Mouse (Mus musculus): ENCODE data around the gene Cux2.

Cux2 gene

DNA sequence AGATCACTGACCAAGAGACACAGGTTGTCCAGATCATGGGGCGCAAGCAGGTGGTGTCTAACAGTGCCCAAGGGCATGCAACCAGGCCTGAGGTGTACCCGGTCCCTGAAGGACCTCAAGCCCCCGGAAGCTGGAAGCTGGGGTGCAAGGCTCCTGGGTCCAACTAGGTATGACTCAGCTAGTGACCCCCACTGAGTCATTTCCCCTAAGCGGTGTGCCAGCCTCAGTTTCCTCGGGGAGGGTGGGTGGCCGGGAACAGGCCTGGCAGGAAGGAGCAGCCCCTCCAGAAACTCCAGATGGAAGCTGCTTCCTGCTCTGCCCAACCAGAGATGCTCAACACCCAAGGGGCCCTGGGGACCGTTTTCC lies 215.7 kb downstream of the Cux2 start:
- no peak for DNase-seq

DNA sequence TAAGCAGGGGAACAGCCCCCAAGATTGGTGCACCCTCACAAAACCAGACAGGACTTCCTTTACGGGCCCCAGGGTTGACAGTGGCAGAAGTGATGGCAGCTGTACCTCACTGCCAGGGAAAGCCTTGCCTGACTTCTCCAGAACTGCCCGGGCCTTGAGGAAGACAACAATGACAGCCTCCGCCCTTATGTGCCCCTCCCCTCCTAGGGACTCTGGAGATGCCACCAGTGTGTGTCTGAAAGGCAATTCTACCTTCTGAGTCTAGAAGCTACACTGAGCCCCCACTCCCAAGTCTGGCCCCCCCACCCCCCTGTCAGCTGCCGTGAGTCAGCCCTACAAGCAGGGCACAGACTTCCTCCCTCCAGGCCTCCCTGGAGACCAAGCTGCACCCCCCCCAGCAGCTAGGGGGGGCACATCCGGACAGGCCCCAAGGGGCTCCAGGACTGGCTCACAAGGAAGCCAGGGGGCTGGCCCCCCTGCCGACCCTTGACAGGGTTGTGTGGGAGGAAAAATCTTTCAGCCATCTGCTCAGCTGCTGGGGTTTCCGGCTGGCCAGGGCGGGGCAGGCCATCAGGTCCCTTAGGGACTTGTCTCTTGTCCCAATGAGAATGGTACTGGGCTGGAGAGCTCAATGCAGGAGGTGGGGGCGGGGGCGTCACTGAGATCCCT lies 216.2 kb downstream of the Cux2 start:
- DNase-seq: peak; percentile 48

DNA sequence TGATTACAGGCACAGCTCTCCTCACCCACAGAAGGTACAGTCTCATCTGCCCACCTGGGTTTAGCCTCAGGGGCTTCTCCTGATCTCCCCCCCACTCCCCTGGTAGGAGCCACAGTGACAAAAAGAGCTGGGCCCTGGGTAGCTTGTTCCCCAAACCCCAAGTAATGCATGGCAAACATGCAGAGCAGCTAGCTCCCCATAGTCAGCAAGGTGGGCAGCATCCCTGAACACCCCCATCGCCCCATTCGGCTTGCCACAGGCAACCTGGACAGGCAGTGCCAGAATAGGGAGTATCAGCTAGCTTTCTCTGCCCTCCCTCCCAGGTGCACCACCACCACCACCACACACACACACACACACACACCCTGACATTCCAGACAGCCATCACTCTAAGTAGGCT lies 216.7 kb downstream of the Cux2 start:
- no peak for DNase-seq

DNA sequence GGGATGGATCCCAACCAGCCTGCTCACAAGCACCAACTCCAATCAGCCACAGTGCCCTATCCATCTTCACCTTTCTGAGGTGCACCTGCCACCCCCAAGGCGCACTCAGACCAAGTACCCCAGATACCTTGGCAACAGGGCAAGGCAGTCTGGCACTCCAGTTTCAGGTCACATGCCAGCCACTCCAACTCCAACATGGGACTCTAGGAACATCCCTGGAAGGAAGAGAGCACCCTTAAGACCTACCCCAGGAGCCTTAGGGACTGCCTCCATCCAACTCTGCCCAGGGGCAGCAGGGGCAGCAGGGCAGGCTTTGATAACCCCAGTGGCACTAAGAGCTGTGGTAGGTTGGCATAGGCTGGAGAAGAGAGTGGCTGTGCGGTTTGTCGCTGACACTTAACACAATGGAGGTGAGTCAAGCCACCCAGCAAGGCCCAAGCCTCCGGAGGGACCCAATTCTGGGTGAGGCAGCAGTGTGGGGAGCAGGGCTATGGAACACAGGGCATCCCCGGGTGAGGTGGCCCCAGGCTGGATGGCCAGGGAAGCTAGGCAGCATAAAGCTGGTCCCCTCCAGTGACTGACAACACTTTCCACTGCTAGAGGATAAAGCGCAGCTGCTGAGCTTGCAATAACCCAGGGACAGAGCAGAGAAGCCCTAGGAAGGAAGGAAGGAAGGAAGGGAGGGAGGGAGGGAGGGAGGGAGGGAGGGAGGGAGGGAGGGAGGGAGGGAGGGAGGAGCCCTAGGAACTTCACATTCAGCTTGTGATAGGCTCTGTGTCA lies 217.3 kb downstream of the Cux2 start:
- DNase-seq: no peak

DNA sequence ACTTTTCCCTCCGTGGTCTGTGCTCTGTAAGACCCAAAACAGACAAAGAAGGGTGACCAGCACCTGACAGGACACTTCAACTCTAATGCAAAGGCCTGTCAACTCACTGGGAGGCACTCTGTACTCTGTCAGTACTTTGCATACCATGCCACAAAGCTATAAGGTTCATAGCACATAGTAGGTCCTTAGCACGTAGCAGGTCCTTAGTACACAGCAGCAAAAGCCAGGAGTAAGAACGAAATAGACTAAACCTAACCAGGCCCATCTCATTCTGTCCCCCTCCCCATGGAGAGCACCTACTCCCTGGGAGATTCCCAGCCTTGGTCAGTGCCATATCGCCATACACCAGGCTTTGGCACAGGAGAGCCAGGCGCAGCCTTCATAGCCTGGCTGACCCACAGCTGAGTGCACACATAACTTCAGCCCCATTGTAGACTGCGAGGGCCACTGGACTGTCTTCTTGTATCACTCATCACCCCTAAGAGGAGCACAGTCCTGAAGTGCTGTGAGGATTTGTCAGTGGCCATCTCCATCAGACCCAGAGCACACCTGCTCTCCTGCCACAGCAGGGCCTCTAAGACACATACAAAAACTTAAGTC lies 218.8 kb downstream of the Cux2 start:
- DNase-seq: no peak

DNA sequence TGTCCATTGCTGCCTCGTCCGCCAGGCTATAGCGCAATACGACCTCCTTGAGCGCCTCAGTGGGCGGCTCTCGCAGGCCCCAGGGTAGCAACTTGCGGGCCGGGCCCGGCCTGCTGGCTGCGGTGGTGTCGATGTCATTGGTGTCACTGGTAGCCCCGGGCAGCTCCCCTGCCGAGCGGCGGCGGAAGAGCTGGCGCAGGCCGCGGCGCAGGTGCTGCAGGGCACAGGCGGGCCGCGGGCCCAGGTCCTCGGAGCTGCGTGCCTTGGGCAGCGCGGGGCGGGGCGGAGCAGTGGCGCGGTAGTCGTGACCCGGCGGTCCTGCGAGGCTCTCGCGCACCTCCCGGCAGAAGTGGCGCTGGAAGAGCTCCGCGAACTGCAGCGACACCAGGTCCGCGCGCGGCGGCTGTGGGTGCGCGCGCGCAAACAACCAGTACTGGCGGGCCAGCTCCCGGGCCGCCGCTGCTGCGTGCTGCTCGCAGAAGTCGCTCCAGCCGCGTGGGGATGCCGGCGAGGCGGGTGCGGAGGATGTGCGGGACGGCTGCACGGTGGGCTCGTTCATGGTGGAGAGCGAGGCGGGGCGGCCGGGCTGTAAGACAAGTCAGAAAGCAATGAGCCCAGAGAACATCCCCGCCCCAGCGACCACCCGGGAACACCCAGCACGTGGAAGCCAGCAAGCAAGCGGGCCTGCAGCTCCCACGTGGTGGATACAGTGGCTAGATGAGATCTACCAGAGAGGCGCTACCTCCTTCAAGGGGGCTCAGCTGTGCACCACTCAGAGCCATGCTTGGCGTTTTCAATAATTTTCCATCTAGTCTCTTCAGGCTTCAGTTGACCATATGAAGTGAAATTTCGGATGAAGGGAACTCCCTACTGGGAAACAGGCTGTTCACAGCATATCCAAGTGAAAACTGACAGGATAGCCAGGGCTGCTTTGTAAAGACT lies 221.1 kb downstream of the Cux2 start:
- DNase-seq: peak; percentile 71

DNA sequence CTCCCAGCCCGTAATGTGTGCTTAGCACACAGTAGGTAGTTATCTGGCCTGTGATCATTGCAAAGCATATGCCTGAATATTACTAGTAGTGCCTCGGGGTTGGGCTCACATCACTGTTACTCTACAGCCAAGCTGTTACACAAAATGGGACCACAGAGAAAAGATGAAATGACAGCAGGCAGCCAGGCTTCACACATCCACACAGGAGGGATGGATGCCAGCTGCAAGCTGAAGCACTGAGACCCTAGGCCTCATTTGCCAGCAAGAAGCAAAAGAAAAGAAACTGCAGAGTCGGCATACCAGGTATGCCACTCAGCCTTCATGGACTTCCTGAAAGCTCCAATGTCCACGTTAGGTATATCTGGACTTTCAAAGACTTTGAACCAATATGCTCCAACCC lies 222.0 kb downstream of the Cux2 start:
- DNase-seq: no peak

DNA sequence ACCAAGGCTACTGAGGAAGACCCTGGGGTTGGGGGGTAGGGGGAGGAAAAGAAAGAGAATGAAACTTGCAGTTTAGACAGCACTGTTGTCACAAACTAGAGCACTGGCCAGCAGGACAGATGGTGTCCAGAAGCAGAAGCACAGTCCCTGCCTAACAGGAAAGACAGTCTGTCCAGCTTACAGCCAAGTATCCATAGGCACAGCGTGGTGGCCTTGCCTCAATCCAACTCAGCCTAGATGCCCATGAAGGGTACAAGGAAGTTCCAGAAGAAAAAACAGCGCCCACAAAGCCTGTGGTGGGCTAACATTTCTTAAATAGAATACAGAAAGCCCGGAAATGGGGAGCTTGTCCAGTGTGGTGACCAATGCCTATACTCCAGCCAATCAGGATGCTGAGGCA lies 224.3 kb downstream of the Cux2 start:
- DNase-seq: no peak

DNA sequence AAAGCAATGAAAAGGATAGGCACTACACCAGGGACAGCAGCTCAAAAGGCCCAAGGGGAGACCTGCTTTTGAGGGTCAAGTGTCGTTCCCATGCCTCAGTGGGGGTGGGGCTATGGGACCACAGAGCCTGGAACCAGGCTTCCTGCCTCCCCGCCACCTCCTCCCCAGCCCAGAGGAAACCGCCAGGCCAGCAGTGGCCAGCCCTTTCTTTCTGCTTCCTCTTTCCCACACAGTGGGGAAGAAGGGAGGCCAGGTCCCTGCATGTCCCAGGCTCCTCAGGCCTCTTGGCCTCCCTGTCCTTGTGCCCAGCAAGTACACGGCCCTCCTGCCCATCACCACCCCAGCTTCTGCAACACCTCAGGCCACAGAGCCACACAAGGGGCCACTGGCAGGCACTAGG lies 225.8 kb downstream of the Cux2 start:
- DNase-seq: no peak

DNA sequence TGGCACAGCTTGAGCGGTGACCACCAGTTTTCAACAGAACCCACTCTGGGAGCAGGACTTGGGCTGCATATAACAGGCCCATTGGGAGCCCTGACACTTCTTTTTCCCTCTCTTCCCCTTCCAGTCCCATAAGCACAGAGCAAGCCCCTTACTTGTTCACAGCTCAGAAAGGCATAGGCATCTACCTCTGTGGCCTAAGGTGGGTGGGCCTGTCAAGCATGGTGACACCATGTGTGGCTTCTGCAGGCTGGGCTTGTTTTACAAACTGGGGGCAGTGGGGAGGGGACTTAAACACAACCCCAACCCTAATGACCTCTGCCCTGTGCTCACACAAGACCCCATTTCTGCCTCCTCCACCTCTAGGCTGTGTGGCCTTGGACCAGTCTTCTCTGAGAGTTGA lies 226.2 kb downstream of the Cux2 start:
- no peak for DNase-seq

DNA sequence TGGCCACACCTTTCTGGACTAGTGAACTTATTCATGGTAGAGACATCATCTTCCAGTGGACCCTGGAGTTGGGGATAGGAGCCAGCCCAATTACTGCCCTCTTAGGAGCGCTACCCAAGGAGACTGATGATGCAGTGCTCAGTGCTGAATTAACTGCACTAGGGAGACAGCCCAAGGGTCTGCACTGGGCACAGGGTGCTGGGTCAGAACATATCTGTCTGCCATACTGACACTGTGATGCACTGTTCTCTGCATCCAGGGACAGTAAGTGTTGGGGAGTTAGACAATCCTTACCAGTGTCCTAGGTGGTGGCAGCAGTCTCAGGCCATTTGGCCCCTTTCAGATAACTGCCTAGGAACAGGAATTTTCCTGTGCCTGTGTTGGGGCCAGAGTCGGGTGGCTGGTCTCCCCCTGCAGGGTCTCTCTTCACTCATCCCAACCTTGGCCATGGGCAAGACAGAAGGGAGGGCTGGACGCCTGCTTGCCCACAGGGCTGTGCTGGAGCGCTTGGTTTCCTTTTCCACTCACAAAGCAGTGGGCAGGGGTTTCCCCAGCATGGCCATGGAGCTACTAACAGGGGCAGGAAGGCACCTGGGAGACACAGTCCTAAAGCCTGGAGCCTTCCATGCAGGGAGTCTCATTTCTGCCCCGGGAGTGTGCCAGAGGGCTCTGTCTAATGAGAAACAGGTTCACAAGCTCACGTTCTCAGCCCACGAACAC lies 227.0 kb downstream of the Cux2 start:
- no peak for DNase-seq

DNA sequence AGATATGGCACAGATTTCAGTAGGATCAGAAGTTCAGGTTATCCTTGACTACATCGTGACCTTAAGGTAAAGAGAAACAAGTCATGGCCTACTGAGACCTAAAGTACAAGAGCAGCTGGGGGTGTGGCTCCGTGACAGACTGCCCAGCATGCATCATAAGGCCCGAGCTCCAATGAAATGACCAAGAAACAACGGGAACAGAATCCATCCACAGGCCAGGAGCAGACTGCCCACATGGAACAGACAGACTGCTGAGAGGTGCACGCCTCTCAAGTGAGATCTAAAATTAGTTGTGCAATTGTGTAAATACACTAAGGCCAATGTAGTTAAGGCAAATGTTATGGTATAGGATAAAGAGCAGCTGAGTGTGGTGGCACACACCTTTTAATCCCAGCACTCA lies 228.3 kb downstream of the Cux2 start:
- DNase-seq: no peak

DNA sequence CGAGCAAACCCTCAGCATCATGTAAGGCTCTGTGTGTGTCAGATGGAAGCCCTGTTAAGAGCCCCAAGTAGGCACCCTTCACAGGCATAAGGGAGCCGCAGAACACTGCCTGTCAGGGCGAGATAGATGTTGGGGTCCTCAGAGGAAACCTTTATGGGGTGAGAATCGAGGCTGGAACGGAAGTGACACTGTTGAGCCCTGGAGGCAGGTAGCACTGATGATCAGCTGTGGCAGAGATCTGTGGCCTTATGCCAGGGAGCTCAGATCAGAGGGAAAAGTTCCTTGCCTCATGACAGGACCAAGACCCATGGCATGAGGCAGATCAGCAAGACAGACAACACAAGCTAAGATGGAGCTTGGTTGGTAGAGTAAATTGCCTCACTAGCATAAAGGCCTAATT lies 228.8 kb downstream of the Cux2 start:
- no peak for DNase-seq

DNA sequence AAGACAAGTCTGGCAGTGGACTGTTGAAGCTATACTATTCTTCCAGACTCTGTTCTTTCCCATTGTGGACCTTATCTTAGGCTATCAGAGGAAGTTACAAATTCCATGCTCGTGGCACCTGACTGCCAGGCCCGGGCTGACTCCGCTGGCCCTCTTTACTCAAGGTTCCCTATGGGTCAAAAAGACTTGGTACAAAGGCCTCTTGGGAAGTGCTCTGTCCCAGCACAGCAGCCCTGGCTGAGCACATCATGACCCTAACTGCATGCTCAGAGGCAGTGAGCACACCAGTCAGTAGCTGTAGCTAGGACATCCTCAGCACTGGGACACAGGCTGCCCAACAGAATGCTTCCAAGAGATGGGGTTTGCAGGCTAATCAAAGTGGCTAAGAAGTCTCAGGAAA lies 229.2 kb downstream of the Cux2 start:
- DNase-seq: no peak

DNA sequence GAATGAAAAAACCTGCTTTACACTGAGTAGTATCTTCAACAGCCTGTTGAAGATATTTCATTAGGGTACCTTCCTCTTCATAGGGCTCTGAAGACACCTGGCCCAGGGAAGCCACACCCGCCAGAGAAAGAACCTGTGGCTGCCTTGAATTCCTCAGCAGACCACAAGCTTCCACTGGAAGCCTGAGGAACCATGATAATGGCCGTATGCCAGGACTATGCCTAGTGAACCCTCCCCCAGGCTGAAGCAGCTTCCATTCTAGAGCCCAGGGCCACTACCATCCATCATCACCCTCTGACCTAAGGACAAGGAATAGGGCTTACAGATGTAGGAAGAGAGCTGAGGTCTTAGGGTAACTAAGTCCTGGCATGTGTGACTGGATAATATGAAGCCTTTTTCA lies 229.7 kb downstream of the Cux2 start:
- no peak for DNase-seq

DNA sequence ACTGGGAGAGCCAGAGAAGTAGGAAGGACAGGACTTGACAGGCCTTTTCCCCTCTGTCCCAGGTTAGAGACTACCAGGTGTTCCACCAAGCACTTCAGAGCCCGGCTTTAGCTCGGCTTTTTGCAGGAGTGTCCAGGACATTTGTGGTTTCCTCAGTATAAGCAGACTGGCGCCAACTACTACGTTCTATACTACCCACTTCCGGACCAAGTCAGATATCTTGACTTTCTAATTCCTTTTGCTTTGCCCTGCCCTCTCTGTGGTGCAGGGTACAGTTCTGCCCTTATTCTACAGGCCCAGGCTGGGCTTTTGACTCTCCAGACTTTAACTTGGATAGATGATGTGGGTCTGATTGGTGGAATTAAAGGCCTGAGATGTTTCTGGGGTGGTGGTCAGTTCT lies 230.3 kb downstream of the Cux2 start:
- no peak for DNase-seq

DNA sequence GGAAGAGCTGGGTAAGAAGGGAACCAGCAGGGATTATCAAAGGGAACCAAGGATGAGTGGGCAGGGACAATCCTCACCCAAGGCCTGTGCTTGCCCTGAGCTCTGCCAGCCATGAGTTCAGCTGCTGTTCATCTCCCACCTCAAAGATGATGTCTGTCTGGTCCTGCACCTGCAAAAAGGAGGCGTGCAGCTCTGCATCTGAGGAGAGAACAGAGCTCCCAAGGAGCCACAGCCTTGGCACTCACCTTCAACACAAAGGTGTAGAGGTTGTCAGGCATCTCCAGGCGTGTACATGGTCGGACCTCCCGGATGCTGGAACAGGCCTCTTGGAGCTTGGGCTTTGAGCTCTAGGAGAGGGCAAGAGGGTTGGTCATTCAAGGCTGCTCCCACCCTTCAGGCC lies 231.0 kb downstream of the Cux2 start:
- no peak for DNase-seq

DNA sequence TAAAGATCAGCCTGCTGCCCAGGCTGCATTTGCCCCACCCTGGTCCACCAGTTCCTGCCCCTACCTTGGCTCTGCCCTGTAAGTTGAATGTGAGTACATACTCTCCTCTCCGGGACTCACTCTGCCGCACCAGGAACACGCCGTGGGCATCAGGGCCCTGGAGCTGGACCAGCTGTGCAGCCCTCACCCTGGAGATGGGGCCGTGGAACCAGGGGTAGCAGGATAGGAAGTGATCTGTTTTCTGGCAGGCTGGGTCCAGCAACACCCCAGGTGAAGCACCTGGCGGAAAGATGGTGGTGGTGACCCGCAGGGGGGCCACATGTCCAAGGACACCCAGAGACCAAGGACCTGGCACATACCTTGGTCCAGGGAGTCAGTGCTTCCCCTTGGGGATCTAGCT lies 231.5 kb downstream of the Cux2 start:
- no peak for DNase-seq

DNA sequence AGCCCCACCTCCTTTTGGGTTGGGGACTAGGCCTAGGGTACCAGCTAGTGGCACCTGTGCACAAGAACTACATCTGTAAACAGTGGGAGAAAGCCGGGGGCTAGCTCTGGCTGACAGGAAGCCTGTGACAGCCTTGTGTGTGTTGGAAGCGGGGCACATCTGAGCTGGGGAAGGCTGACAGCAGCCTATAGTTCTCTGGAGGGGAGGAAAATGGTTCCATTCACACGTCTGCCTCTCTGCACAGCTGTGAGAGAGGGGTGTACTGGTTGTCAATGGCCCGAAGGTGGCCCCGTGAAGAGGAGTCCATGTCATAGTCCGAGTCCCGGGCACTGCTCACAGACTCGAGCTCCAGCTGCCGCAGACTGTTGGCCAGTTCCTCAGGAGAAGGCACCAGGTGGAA lies 232.4 kb downstream of the Cux2 start:
- no peak for DNase-seq

DNA sequence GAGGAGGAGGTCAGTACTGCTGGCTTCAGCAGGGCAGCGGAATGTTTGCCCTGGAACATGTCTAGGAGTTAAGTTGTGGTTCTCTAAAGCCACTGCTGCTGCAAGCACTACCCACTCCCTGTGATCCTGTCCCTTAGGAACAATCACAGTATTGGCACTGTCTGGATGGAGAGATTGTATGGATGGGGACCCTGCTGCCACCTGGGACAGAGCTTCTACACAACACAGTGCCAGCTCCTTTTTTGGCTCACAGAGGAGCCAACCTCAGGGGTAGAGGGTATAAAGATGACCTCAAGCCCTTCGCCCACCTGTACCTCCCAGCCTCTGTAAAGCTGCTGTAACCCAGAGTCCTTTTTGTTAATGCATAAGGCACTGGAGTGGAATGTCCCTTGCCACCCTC lies 233.3 kb downstream of the Cux2 start:
- no peak for DNase-seq

DNA sequence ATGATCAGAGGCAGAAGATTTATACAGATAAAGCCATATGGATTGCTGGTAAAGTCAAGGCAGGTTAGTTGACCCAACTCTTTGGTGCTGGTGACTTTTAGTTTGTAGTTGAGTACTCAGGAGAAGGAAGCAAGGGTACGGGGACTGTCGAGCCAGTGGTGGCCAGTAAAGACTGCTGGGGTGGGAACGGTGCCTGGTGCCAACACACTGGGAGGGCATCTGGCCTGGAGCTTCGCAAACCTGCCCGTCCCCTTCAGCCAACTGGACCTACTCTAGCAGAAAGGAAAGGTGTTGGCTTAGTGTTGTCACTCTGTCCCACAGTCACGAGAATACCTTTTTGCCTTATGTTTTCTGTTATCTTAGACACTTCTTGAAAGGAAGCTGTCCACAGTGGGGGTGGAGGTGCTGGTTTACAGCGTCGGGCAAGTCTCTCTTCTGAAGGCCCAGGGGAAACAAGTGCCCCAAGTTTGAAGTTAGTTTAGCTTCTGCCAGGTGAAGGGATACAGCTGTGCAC lies 234.0 kb downstream of the Cux2 start:
- DNase-seq: no peak

DNA sequence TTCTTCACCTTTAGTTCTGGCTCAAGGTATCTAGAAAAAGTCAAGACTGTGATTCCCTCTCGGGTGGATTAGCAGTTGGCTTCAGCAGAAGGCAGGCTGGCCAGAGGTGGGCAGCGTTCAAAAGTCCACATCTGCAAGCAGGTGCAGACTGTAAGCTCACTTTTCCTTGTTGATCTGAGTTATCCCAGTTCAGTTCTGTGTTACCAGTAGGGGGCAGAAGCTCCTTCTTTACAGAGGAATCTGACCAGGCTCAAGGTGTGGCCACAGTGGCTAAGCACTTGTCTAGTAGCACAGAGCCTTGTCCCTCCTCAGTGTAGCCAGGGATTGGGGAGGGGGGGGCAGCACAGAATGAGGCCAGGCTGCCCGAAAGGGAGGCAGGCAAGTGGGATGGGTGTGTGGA lies 234.8 kb downstream of the Cux2 start:
- peak; percentile 77 for DNase-seq

DNA sequence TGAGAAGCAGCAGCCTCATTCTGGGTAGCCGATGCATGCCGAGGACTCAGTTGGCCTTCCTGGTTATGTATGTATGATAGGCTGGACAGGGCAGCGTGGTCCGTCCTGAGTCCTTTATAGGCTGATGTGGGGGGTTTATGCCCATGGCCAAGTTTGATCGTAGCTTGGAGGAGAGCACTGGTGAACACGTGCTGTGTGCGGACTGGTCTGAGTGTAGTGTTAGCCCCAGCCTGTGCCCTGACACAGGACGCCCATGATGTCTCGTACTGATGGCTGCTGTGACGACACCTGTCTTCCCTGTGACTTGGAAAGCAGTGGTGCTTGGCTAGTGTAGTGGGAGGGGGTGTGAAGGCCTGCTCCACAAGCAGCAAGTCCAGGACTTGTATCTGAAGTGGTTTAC lies 236.2 kb downstream of the Cux2 start:
- DNase-seq: no peak

Measured in embryo, embryonic 11 days (tissue).